Mouse (Mus musculus) bone marrow, adult 2 months (tissue): ENCODE measurements at regions not wholly inside any gene's neighbourhood (a gene's known extent, or its start where the extent isn't known, plus 50 kb on each side); places are given as distances from the start of the nearest gene placed in this dataset.

Experiments
- CTCF ChIP-seq: fragments of 200-500 bp; IDR thresholded peaks from 2 replicates; pipeline ENCODE4 v1.5.1; 2011; ENCODE audit warnings: low read length, control low read depth; ENCODE audit not compliant: control insufficient read depth, insufficient read depth
- POLR2A ChIP-seq: fragments of 200-500 bp; IDR thresholded peaks from 2 replicates; pipeline ENCODE4 v1.6.1; 2011; ENCODE audit warnings: low read depth, mild to moderate bottlenecking, control low read depth, low read length, borderline replicate concordance; ENCODE audit not compliant: control insufficient read depth

- TF ChIP-seq POLR2A (no peak), CTCF (no peak)
These were observed 273.0 kb upstream of the Maf start for GRCm38 (mm10) chr8:115980616-115981015.
